Mouse (Mus musculus): ENCODE data around the gene Zmym5. TPM values are rescaled to one million over a fixed set of nuclear protein-coding genes. Genes with fewer than 3 reads are reported as not detected.
A peak's percentile ranks its signal among the peaks of the same experiment; 100 is the strongest.
"Not testable (repeated sequence)": the region's sequence is repeated elsewhere in the genome, so short reads cannot be mapped to it uniquely, and the experiment has no call there.

Gene Zmym5
- polyA plus RNA-seq, 1 experiment from 2014 or later = 23.4 TPM

DNA sequence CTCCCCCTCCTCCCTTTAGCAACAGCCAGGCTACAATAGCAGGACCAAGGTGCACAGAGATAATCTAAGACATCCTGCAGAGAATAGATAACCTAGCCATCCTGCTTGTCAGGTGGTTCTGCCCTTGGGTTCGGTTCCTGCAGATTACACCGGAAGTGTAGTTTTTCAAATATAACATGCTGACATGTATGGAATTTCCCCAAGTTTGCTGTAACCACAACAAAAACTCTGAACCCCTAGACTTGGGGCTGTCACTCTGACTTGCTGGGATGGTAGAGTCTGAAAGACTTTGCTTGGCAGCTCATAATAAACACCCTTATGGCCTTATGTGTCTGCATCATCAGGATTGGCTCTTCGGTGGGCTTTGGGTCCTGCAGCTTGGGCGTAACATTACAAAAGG, 5.0 kb upstream of the Zmym5 start:
- WGBS = 91% methylated on average over 4 of the region's 4 CpGs
- H3K27me3 ChIP-seq (ENCODE audit: poor library complexity, severe bottlenecking) = no peaks in the 10 kb centered on the region
- no peak for DNase-seq (ENCODE audit: extremely low spot score, low spot score)

DNA sequence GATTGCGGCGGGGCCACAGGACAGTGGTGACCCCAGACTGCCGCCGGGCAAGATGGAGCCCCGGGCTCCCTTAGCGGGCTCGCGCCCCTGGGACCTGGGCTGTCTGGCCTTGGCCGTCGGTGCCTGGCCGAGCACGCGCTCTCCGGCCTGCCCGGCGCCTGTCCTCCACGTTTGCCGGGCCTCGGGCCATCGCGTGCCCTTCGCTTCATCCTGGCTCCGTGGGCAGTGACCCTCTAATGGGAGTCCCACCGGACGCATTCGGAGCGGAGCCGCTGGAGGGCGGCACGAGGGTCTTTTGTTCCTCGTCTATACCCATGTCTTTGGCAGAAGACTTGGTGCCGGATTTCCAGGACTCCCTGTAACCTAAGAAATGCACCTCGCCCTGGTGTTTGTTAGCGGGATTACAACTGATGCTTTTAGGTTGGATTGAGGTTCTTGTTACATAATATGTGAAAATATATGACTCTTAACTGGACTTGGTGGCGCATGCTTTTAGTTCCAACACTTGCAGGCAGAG, 1.1 kb upstream of the Zmym5 start:
- Histone ChIP-seq H3K27ac (peak overlapping the region; percentile 94), H3K9me3 (no peaks in the 10 kb centered on the region), H3K27me3 (ENCODE audit: poor library complexity, severe bottlenecking) (no peaks in the 10 kb centered on the region), H3K4me1 (peaks cover 30% of the 10 kb centered on the region), H3K36me3 (replicated peaks) (peaks cover 18% of the 10 kb centered on the region), H3K4me3 (peak overlapping the region; percentile 66)
- WGBS = under 1% methylated on average over 35 of the region's 35 CpGs
- DNase-seq (ENCODE audit: extremely low spot score, low spot score) = peak; percentile 86

More for the DNA sequence above, 5.0 kb upstream of the Zmym5 start:
- no peaks in the 10 kb centered on the region for H3K36me3 ChIP-seq (replicated peaks)
- no peak overlapping the region for H3K4me3 ChIP-seq
- H3K4me1 ChIP-seq = peaks cover 22% of the 10 kb centered on the region
- no peak overlapping the region for H3K27ac ChIP-seq
- no peaks in the 10 kb centered on the region for H3K9me3 ChIP-seq

DNA sequence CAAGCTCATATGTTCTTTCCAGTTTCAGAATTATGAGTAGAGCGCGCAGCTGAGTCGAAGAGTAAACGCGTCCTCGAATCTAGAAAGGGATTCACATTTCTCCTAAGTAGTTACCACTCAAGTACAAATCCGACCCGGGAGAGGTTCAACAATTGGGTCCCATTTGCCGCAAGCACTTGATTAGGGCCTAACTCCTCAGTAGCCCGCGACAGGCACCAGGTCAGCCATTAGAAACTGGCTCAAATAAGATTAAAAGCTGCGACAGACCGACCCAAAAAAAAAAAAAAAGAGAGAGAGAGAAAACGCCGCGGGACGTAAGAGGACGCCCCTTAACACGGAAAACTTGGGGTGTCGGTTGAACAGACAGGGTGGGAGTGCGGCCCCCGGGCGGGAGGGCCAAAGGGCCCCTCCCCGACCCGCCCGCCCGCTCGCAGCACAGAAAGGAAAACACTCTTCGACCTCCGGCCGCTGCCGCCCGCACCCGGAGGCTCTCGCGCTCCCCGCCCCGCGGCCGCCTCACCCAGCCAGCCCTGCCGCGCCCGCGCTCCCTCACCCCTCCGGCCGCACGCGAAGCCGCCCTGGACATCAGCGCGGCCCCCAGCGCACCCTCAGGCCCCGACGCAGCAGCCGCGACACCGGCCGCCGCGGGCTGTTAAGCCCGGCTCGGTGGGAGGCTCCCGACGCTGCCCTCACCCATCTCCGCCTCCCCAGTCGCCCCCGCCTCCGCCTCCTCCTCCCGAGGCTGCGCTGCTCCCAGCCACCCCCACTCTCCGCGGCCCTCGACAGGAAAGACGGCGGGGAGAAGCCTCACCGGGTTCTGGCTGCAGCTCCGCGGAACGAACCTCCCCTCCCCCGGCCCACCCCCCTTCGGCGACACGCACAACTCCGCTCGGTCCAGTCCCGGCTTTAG, 480 bp downstream of the Zmym5 start:
- Histone ChIP-seq H3K4me1 (peaks cover 24% of the 10 kb centered on the region), H3K27ac (peak overlapping the region; percentile 93), H3K36me3 (replicated peaks) (peaks cover 30% of the 10 kb centered on the region), H3K4me3 (peak overlapping the region; percentile 70)
- H3K9me3 ChIP-seq; H3K27me3 ChIP-seq (ENCODE audit: poor library complexity, severe bottlenecking): not testable (repeated sequence)
- peak; percentile 44 for DNase-seq (ENCODE audit: extremely low spot score, low spot score)
- 1% methylated on average over 28 of the region's 86 CpGs for WGBS

DNA sequence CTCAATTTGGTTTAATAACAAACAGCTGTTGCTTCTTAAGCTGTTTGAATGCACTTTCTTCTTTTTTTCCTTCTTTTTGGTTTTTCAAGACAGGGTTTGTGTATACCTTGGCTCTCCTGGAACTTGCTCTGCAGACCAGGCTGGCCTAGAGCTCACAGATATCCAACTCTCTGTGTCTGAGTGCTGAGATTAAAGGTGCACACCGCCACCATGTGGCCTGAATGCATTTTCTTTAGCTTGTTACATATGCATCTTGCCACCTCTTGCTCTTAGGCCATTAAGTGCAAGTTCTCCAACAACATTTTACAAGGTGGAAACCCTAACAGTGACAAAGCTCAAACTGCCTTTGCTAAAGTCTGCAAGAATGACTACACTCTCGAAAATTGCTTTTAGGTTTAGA, 18.3 kb downstream of the Zmym5 start:
- H3K36me3 ChIP-seq (replicated peaks) = peaks cover 72% of the 10 kb centered on the region
- no peaks in the 10 kb centered on the region for H3K4me1 ChIP-seq
- no peak overlapping the region for H3K4me3 ChIP-seq
- H3K27ac ChIP-seq = no peak overlapping the region
- no peaks in the 10 kb centered on the region for H3K27me3 ChIP-seq (ENCODE audit: poor library complexity, severe bottlenecking)
- 45% methylated on average over 2 of the region's 2 CpGs for WGBS
- DNase-seq (ENCODE audit: extremely low spot score, low spot score) = peak; percentile 40
- no peaks in the 10 kb centered on the region for H3K9me3 ChIP-seq

DNA sequence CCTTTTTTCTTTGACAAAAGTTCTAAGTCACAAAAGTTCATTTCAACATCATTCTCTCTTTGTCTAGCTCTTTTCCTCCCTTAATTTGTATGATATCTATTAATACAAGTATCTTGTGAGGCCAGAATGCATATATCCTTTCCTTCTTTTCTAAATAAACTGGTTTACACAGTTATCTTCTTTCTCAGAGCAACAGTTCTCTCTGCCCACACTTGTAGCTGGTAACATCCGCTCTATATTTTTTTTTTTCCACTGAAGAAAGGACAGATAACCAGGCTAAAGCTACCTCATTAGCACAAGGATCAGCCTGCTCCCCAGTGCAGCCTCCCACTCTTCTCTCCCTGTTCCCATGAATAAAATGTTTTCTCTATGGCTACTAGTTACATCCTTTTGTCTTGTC, 26.9 kb downstream of the Zmym5 start:
- DNase-seq (ENCODE audit: extremely low spot score, low spot score) = no peak
- H3K27ac ChIP-seq = no peak overlapping the region
- H3K9me3 ChIP-seq = no peaks in the 10 kb centered on the region
- WGBS = 86% methylated on average over 1 of the region's 1 CpGs
- no peaks in the 10 kb centered on the region for H3K4me1 ChIP-seq
- H3K27me3 ChIP-seq (ENCODE audit: poor library complexity, severe bottlenecking) = no peaks in the 10 kb centered on the region
- H3K4me3 ChIP-seq = no peak overlapping the region
- H3K36me3 ChIP-seq (replicated peaks) = no peaks in the 10 kb centered on the region

DNA sequence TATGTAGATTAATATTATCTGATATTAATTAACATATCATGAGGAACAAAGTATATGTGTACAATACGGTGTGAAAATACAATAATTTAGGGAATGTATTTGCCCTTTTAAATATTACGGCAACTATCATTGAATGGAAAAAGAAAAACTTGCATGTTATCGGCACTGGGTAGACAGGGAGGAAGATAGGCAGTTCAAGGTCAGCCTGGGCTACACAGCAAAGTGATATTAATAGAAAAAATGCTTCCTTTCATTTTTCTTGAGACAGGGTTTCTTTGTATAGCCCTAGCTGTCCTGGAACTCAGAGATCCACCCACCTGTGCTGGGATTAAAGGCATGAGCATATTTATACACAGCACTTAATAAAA, 32.6 kb downstream of the Zmym5 start:
- H3K27ac ChIP-seq = peak overlapping the region; percentile 97
- no peaks in the 10 kb centered on the region for H3K9me3 ChIP-seq
- peaks cover 32% of the 10 kb centered on the region for H3K4me1 ChIP-seq
- no peaks in the 10 kb centered on the region for H3K27me3 ChIP-seq (ENCODE audit: poor library complexity, severe bottlenecking)
- 50% methylated on average over 3 of the region's 3 CpGs for WGBS
- H3K36me3 ChIP-seq (replicated peaks) = peaks cover 20% of the 10 kb centered on the region
- H3K4me3 ChIP-seq = peak overlapping the region; percentile 96
- DNase-seq (ENCODE audit: extremely low spot score, low spot score) = no peak

DNA sequence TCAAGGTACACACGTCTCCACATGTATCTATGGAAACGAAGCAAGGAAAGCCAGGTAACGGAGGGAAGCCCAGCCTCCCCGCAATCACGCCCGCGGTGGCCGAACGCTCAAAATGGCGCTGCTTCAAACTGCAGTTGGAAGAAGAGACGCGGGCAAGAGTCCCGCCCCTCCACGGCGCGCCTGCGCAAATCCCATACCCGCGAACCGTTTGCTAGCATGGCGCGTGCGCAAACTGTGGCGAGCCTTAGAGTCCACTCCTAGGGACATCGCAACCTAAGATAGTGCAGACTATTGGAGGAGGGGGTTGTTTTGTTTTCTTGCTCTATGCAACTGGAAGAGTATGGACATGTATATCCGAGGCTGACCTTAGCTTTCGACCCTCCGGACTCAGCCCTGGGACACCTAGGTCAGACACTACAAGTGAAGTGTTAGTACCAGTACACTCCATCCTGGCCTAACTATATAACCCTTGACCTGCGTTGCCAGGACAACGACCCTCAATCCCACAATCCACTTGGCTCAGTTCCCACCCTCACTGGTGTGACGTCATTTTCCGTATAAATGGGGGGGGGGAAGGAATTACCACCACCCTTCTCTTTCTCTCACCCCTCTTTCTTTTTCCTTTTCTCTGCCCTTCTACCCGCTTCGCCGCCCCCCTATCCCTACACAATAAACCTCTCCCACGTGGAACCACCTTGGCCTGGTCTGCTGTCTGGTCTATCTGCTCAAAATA, 33.1 kb downstream of the Zmym5 start, which contains the start of gene Pspc1:
Pspc1 (minus strand) TSS at position 117 of the 733 bp plus-strand sequence.
- peak; percentile 98 for DNase-seq (ENCODE audit: extremely low spot score, low spot score)
- WGBS = under 1% methylated on average over 36 of the region's 36 CpGs
- Histone ChIP-seq H3K27ac (peak within 1 kb of the TSS; percentile 97), H3K9me3 (no peaks in the 10 kb centered on the region), H3K4me3 (peak within 1 kb of the TSS; percentile 96), H3K4me1 (peaks cover 32% of the 10 kb centered on the region), H3K27me3 (ENCODE audit: poor library complexity, severe bottlenecking) (no peaks in the 10 kb centered on the region), H3K36me3 (replicated peaks) (peaks cover 26% of the 10 kb centered on the region)

DNA sequence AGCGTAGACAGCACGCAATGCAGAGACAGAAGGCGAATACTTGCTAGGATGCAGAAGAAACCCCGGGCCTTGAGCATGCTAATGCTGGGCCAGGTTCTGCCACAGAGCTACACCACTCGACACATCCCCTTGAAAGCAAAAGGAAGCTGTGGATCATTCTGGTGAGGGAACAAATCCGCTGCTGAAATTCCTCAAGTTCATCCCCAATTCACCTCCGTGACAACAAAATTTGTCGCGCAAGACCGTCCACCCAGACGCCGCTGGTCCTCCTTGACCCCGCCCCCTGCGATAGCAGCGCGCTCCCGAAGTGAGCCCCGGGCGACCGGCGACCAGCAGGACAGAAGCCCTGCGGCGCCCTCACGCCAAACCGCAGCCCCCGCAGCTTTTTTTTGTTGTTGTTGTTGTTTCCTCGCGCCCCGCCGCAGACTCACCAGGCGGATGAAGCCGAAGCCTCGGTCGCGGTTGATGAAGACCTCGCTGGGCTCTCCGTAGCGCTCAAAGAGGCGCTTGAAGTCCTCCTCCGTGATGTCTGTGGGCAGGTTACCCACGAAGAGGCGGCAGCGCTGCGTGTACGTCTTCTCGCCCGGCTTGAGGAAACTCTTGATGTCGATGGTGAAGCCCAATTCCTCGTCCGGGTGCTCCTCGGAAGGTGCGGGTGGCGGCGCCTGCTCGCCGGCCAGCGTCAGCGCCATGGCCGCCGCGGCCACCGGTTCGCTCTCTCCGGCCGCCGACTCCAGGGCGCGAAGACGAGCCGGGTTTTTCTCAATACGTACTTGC, 34.0 kb downstream of the Zmym5 start:
- H3K9me3 ChIP-seq = no peaks in the 10 kb centered on the region
- no peaks in the 10 kb centered on the region for H3K27me3 ChIP-seq (ENCODE audit: poor library complexity, severe bottlenecking)
- peak overlapping the region; percentile 96 for H3K4me3 ChIP-seq
- peak overlapping the region; percentile 97 for H3K27ac ChIP-seq
- peaks cover 32% of the 10 kb centered on the region for H3K4me1 ChIP-seq
- DNase-seq (ENCODE audit: extremely low spot score, low spot score) = peak; percentile 60
- H3K36me3 ChIP-seq (replicated peaks) = peaks cover 34% of the 10 kb centered on the region
- WGBS = under 1% methylated on average over 71 of the region's 71 CpGs

DNA sequence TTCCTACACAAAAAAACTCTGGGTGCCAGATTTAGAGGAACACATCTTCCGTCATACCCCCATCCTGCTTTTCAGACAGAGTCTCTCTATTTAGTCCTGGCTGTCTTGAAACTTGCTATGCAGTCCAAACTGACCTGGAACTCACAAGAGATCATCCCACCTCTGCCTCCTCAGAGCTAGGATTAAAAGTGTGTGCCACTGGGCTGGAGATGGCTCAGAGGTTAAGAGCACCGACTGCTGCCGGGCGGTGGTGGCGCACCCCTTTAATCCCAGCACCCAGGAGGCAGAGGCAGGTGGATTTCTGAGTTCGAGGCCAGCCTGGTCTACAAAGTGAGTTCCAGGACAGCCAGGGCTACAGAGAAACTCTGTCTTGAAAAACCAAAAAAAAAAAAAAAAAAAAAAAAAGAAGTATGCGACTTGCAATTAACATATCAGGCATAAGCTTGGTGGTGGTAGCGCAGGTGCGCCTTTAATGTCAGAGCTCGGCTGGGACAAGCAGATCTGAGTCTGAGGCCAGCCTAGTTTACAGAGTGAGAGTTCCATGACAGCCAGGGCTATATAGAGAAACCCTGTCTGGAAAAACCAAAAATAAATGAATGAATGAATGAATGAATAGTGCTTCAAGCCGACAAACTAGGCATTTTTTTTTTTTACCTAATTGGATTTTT, 34.8 kb downstream of the Zmym5 start:
- Histone ChIP-seq H3K27ac (peak overlapping the region; percentile 97; the same call in 1 of the 2 replicates), H3K4me1 (peaks cover 32% of the 10 kb centered on the region), H3K4me3 (peak overlapping the region; percentile 96), H3K36me3 (replicated peaks) (peaks cover 40% of the 10 kb centered on the region), H3K9me3 (no peaks in the 10 kb centered on the region), H3K27me3 (ENCODE audit: poor library complexity, severe bottlenecking) (no peaks in the 10 kb centered on the region)
- 45% methylated on average over 11 of the region's 11 CpGs for WGBS
- DNase-seq (ENCODE audit: extremely low spot score, low spot score) = no peak

DNA sequence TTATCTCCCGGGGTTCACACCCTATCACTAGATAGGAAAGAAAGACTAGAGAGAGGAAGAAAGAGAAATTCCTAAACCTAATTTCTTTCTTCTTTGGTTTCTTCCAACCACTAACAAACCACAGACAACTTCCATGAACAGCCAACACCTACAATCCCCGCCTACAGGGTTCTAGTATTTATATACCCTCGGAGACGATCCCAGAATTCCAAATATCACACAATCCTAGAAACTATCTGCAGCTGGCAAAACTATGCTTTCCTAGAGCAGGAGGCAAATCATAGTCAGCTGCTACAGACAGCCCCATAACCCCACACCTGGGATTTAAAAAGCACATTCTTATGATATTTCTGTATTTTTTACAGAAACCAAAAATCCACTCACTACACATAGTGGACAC, 36.1 kb downstream of the Zmym5 start:
- Histone ChIP-seq H3K27me3 (ENCODE audit: poor library complexity, severe bottlenecking) (no peaks in the 10 kb centered on the region), H3K27ac (no peak overlapping the region), H3K4me1 (peaks cover 32% of the 10 kb centered on the region), H3K9me3 (no peaks in the 10 kb centered on the region), H3K4me3 (peak overlapping the region; percentile 96), H3K36me3 (replicated peaks) (peaks cover 53% of the 10 kb centered on the region)
- 83% methylated on average over 4 of the region's 4 CpGs for WGBS
- no peak for DNase-seq (ENCODE audit: extremely low spot score, low spot score)

DNA sequence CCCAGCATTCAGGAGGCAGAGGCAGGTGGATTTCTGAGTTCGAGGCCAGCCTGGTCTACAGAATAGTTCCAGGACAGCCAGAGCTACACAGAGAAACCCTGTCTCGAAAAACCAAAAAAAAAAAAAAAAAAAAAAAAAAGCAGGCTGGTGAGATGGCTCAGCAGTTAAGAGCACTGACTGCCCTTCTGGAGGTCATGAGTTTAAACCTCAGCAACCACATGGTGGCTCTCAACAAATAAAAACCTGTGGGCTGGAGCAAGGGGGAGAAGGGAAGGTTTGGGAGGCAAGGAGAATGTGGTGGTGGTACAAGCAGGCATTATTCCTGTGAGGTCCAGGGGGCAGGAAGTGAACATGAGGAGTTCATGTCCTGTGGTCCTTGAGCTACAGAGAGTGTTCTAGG, 45.1 kb downstream of the Zmym5 start:
- peaks cover 94% of the 10 kb centered on the region for H3K36me3 ChIP-seq (replicated peaks)
- not testable (repeated sequence) for H3K4me1 ChIP-seq; DNase-seq (ENCODE audit: extremely low spot score, low spot score); H3K27me3 ChIP-seq (ENCODE audit: poor library complexity, severe bottlenecking); H3K27ac ChIP-seq; H3K4me3 ChIP-seq; H3K9me3 ChIP-seq
- WGBS = 83% methylated on average over 2 of the region's 2 CpGs

DNA sequence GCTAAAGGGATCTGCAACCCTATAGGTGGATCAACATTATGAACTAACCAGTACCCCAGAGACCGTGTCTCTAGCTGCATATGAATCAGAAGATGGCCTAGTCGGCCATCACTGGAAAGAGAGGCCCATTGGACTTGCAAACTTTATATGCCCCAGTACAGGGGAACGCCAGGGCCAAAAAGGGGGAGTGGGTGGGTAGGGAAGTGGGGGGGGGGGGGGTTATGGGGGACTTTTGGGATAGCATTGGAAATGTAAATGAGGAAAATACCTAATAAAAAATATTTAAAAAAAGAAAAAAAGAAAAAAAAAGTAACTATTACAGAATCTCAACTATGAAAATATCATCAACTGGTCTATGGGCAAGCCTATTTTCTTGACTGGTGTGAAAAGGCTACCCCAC, 46.4 kb downstream of the Zmym5 start:
- H3K4me3 ChIP-seq; DNase-seq (ENCODE audit: extremely low spot score, low spot score); H3K9me3 ChIP-seq; H3K27me3 ChIP-seq (ENCODE audit: poor library complexity, severe bottlenecking); H3K4me1 ChIP-seq; H3K27ac ChIP-seq: not testable (repeated sequence)
- 95% methylated on average over 3 of the region's 3 CpGs for WGBS
- H3K36me3 ChIP-seq (replicated peaks) = peaks cover 94% of the 10 kb centered on the region
